Mouse (Mus musculus): Measurements from ENCODE around the gene Add3. TPM values are rescaled to one million over a fixed set of nuclear protein-coding genes. Genes with fewer than 3 reads are reported as not detected.
A peak's percentile ranks its signal among the peaks of the same experiment; 100 is the strongest.

The Add3 gene
- polyA plus RNA-seq, 1 experiment from 2014 or later = 85.6 TPM

DNA sequence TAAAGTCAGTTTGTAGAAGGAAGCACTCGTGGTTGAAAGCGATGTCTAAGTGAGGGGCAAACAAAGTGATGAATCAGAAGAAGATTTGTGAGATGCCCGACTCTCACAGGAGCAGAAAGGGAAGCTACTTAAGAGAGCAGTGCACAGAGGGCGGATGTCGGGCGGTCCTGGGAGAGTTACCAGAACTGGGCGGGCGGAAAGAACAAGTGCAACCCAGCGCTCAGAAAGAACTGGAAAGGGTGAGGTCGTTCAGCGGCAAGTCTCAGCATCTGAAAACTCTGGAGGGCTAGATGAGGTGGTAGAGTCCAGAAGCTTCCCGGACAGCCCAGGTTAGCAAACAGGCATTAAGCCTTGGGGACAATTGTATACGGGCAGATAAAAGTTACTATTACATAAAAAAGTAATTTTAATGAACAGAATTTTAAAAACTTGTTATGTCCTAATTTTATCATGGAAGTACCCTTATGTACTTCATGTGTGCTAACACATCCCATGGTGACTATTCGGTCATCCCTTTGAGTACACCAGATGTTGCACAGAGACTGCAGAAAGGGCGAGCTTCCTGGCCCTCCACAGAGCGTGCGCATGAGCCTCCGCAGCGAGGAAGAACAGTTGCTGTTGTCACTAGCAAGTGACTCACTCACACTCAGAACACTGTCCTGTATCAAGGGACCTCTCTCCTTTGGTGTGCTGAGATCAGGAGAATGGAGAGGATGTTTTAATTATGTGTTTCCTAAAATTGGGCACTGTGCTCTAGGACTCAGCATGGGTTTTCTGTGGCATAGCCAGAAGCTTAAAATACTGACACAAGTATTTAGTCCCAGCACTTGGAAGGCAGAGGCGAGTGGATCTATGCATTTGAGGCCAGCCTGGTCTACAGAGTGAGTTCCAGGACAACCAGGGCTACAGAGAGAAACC lies 38.6 kb downstream of the Add3 start:
- Histone ChIP-seq H3K4me3 (replicated peaks) (no peak overlapping the region), H3K27me3 (no peaks in the 10 kb centered on the region), H3K9ac (no peak overlapping the region), H3K36me3 (no peaks in the 10 kb centered on the region), H3K9me3 (replicated peaks) (no peaks in the 10 kb centered on the region), H3K4me2 (no peak overlapping the region), H3K4me1 (peaks cover 43% of the 10 kb centered on the region), H3K27ac (no peak overlapping the region)
- 96% methylated on average over 20 of the region's 20 CpGs for WGBS
- ATAC-seq (replicated peaks; ENCODE audit: low FRiP score) = no peak

DNA sequence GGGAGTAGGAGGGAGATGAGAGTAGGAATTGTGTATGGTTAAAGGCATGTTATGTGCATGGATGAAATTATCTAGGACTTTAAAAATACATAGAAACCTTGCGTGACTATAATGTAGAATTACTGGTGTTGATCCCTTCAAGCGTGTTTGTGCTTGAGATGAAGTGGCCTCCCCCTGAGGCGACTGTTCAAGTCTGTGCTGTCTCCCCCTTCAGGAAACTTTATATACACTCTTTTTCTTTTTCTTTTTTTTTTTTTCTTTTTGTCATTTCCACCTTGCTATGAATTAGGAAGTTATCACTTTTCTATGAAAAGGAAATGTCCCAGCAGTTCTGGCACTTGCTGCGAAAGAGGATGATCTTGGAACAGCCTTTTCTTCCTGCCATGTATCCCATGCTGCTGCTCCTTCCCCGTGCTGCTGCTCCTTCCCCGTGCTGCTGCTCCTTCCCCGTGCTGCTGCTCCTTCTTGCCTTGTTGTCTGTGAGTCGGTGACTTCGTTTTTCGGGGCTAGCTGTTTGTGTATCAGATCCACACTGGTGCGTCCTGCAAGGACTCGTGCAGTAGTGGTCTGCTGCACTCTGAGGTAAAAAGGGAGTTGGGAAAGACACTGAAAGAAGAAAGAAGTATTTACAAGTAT lies 40.0 kb downstream of the Add3 start:
- Histone ChIP-seq H3K4me2 (no peak overlapping the region), H3K27ac (peak overlapping the region; percentile 86), H3K27me3 (no peaks in the 10 kb centered on the region), H3K9ac (no peak overlapping the region), H3K4me3 (replicated peaks) (no peak overlapping the region), H3K9me3 (replicated peaks) (no peaks in the 10 kb centered on the region), H3K36me3 (no peaks in the 10 kb centered on the region), H3K4me1 (peaks cover 52% of the 10 kb centered on the region)
- 74% methylated on average over 12 of the region's 12 CpGs for WGBS
- no peak for ATAC-seq (replicated peaks; ENCODE audit: low FRiP score)

DNA sequence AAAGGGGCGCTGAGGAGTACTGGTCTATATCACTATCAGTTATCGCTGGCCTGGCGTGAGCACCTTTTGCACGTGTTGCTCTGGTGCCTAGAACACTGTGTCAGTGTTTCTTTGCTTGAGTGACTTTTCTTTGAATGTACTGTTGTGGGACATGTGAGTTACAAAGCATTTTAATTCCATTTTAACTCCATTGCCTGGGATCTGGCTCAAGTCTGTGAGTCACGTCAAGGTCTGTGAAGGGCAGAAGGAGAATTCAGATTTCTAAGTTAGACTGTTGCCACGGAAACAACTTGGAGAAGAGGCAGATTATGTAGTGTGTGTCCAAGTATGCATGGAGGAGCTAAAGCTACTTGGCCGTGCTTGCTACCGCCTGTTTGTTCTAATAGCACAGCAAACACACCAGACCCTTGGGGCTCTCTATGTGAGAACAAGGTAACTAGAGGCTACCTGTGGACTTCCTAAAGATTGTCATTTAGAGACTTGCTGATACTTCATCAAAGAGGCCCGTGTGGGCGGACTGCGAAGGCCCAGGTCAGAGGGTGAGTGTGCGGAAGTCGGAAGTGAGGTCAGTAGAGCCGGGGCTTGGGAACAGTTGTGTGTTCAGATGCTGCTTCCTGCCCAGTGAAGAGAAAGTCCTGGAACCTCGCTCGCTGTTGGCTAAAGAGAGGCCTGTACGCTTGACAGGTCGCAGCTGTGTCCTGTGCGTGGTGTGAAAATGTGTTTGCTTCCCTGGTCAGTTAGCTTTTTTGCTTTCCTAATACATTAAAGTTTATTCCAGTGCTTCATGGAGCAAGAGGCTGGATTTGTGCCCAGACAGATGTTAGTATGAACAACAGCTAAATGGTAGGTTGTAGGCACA lies 41.0 kb downstream of the Add3 start:
- Histone ChIP-seq H3K27me3 (no peaks in the 10 kb centered on the region), H3K4me2 (no peak overlapping the region), H3K9ac (no peak overlapping the region), H3K4me1 (peaks cover 54% of the 10 kb centered on the region), H3K9me3 (replicated peaks) (no peaks in the 10 kb centered on the region), H3K36me3 (no peaks in the 10 kb centered on the region), H3K4me3 (replicated peaks) (no peak overlapping the region), H3K27ac (peak overlapping the region; percentile 86)
- WGBS = 45% methylated on average over 19 of the region's 19 CpGs
- peak; percentile 69 for ATAC-seq (replicated peaks; ENCODE audit: low FRiP score)

DNA sequence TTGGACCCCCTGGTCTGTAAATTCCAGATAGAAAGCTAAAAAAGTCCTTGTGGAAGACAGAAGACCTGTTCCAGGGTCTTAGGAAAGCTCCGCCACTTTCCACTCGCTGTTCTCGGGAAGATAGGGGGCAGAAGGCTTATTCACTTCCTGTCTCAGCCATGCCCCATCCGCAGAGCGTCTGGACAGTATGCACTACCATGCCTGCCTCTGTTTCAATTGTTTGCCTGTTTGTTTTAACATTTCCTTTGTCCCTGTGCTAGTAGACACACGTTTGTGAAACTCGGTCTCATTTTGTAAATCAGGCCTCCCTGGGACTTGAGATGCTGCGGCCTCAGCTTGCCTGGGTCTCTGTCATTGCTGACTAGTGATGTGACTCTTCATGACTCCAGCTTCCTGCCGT lies 43.4 kb downstream of the Add3 start:
- no peak overlapping the region for H3K9ac ChIP-seq
- WGBS = 59% methylated on average over 9 of the region's 9 CpGs
- H3K4me1 ChIP-seq = peaks cover 61% of the 10 kb centered on the region

DNA sequence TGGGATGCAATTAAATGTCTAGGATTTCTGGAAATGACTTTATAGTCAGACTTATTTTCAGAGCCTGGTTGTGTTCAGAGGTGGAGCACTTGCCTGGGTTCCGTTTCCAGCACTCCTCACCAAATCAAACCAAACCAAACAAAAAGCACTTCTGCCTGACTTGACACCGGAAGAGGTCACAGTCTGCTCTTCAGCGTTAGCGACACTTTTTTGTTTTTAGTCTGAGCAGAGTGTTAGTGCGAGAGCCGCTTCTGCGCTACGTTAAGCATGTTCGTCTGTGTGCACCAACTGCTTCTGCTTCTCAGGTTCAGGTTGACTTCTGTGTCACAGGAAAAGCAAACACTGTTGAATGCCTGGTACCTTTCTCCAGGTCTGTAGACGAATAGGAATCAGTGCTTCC lies 44.0 kb downstream of the Add3 start:
- WGBS = 17% methylated on average over 10 of the region's 10 CpGs
- Histone ChIP-seq H3K9me3 (replicated peaks) (no peaks in the 10 kb centered on the region), H3K4me2 (peak overlapping the region; percentile 38), H3K4me1 (peaks cover 61% of the 10 kb centered on the region), H3K27me3 (no peaks in the 10 kb centered on the region), H3K36me3 (no peaks in the 10 kb centered on the region), H3K27ac (peak overlapping the region; percentile 57), H3K4me3 (replicated peaks) (no peak overlapping the region), H3K9ac (no peak overlapping the region)
- ATAC-seq (replicated peaks; ENCODE audit: low FRiP score) = no peak

More for the DNA sequence above, 43.4 kb downstream of the Add3 start:
- H3K36me3 ChIP-seq = no peaks in the 10 kb centered on the region
- ATAC-seq (replicated peaks; ENCODE audit: low FRiP score) = no peak
- H3K27ac ChIP-seq = peak overlapping the region; percentile 57; the same call in 1 of the 2 replicates
- no peak overlapping the region for H3K4me3 ChIP-seq (replicated peaks)
- H3K4me2 ChIP-seq = no peak overlapping the region
- H3K27me3 ChIP-seq = no peaks in the 10 kb centered on the region
- no peaks in the 10 kb centered on the region for H3K9me3 ChIP-seq (replicated peaks)

DNA sequence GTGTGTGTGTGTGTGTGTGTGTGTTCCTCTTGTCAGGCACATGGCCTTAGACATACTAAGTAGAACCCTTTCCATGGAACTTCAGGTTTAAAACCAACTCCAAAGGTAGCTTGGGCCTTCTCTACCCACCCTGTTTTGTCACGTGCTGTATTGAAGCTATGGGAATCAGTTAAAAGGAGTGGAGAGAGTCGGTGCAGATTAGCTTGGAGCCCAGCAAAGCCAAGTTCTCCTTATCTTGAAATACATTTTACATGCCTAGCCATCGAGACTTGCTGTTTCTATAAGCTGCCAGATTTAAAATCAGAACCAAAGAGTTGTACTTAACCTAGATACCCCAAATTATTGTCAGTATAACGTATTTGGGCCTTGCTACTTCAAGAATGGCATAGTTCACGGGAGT lies 44.7 kb downstream of the Add3 start:
- H3K4me2 ChIP-seq = no peak overlapping the region
- H3K9me3 ChIP-seq (replicated peaks) = no peaks in the 10 kb centered on the region
- ATAC-seq (replicated peaks; ENCODE audit: low FRiP score) = no peak
- H3K27me3 ChIP-seq = no peaks in the 10 kb centered on the region
- peak overlapping the region; percentile 57; the same call in 1 of the 2 replicates for H3K27ac ChIP-seq
- H3K36me3 ChIP-seq = no peaks in the 10 kb centered on the region
- H3K4me1 ChIP-seq = peaks cover 61% of the 10 kb centered on the region
- no peak overlapping the region for H3K9ac ChIP-seq
- no peak overlapping the region for H3K4me3 ChIP-seq (replicated peaks)
- 70% methylated on average over 5 of the region's 5 CpGs for WGBS

DNA sequence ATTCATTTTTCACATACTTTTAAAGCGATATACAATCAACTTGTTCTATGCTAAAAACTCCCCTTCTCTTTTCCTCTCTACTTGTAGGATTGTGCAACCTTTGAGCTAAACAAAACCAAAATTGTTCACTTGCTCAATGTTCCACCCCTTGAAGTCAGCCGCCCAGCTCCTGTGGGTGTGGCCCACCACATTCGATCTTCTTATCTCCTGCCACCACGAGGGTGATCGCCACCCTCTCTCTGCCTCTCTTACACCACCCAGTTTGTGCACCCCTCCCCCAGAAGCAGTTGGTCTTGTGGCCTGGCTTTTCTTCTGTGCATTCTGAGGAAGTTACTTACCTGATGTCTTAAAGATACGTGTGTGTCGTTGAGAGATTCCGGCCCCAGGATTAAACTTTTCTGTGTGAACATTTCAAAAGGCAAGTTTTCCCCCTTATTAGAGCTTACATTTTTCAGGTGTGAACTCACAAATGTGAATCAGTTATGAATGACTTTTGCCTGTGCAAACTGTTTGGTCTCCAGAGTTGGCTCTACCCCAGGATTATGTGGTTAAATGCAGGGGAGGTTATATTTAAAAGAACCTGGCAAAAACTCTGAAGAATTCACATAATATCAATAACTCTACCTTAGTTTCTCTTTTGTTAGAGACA lies 45.4 kb downstream of the Add3 start:
- H3K4me2 ChIP-seq = no peak overlapping the region
- ATAC-seq (replicated peaks; ENCODE audit: low FRiP score) = peak; percentile 72
- no peaks in the 10 kb centered on the region for H3K27me3 ChIP-seq
- no peak overlapping the region for H3K9ac ChIP-seq
- H3K27ac ChIP-seq = no peak overlapping the region
- H3K4me1 ChIP-seq = peaks cover 58% of the 10 kb centered on the region
- H3K4me3 ChIP-seq (replicated peaks) = no peak overlapping the region
- no peaks in the 10 kb centered on the region for H3K36me3 ChIP-seq
- H3K9me3 ChIP-seq (replicated peaks) = no peaks in the 10 kb centered on the region
- WGBS = 57% methylated on average over 8 of the region's 8 CpGs

DNA sequence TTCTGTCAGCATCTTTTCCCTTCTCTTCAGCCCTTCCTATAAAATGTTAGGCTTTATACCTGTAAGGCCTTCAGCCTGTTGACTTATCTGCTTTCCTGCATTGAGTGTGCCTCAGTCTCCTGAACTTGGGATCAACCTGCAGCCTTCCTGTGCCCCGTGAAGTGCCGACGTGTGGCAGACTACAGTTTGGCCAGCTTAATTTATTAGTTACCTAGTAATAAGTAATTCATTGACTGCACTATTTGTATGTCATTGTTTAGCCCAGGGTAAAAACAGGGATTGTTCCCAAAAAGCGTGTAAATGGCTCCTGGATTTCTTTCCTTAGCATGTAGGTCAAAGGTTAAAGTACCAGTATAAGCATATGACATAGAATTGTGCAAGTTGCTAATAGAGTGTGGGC lies 46.2 kb downstream of the Add3 start:
- Histone ChIP-seq H3K9ac (no peak overlapping the region), H3K4me2 (no peak overlapping the region), H3K9me3 (replicated peaks) (no peaks in the 10 kb centered on the region), H3K27me3 (no peaks in the 10 kb centered on the region), H3K36me3 (no peaks in the 10 kb centered on the region), H3K27ac (no peak overlapping the region), H3K4me1 (peaks cover 50% of the 10 kb centered on the region), H3K4me3 (replicated peaks) (no peak overlapping the region)
- ATAC-seq (replicated peaks; ENCODE audit: low FRiP score) = peak; percentile 23; the same call in 1 of the 2 replicates
- 42% methylated on average over 4 of the region's 4 CpGs for WGBS

DNA sequence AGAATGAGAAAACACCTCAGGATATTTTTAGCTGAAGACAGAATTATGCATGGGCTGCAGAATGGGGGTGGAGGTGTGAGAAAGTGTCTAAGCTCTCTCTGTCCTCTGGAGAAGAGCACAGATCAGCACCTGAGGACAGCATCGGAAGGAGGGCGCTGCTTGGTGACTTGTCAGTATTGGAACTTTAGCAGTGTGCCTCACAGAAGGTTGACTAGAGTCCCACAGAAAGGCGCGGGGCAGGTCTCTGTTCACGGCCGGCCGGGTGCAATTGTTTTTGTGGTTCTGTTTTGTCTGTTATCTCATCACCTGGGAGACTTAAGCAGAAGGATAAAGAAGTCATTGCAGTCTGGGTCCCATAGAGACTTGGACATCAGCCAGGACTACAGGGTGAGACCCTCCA lies 47.3 kb downstream of the Add3 start:
- no peak overlapping the region for H3K4me2 ChIP-seq
- WGBS = 81% methylated on average over 7 of the region's 7 CpGs
- H3K9me3 ChIP-seq (replicated peaks) = no peaks in the 10 kb centered on the region
- H3K27me3 ChIP-seq = no peaks in the 10 kb centered on the region
- peaks cover 40% of the 10 kb centered on the region for H3K4me1 ChIP-seq
- H3K27ac ChIP-seq = no peak overlapping the region
- no peak overlapping the region for H3K9ac ChIP-seq
- ATAC-seq (replicated peaks; ENCODE audit: low FRiP score) = no peak
- no peaks in the 10 kb centered on the region for H3K36me3 ChIP-seq
- no peak overlapping the region for H3K4me3 ChIP-seq (replicated peaks)

DNA sequence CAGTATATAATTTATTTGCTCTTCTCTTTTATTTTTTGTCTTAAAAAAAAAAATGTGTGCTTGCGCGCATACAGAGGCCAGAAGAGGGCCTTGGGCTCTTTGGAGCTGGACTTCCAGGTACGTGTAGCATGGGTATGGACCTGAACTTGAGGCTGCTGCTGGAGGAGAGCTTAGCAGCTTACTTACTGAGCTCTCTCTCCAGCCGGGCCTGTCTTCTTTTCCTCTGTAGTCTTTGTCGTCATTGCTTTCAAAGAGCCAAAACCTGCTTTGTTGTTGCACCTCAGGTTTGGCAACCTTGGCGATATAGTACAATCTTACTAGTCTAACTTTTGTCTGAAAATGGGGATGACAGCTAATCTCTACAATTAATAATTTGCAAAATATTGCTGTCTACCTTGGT lies 47.9 kb downstream of the Add3 start:
- Histone ChIP-seq H3K27ac (no peak overlapping the region), H3K36me3 (no peaks in the 10 kb centered on the region), H3K4me2 (no peak overlapping the region), H3K9me3 (replicated peaks) (no peaks in the 10 kb centered on the region), H3K4me1 (peaks cover 35% of the 10 kb centered on the region), H3K9ac (no peak overlapping the region), H3K27me3 (no peaks in the 10 kb centered on the region), H3K4me3 (replicated peaks) (no peak overlapping the region)
- 89% methylated on average over 6 of the region's 6 CpGs for WGBS
- ATAC-seq (replicated peaks; ENCODE audit: low FRiP score) = no peak

DNA sequence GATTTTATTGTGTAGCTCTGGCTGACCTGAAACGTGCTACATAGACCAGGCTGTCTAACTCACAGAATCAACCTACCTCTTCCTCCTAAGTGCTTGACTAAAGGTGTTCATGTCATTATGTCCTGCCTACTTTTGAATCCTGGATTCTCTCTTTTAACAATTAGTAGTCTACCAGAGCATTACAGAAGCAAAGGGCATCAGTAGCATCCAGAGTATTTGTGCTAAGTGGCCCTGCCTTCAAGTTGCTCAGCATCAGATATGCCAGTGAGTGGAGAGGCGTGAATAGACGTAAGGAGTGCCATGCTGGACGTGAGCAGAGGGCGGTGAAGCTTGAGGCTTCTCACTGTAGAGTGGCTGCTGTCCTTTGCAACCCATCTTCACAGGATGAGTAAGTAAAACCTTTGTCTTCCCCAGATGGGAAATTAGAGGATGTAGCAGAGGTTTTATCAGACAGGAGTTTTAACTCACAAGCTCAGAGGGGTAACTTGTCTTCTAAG lies 48.5 kb downstream of the Add3 start:
- no peak overlapping the region for H3K9ac ChIP-seq
- H3K9me3 ChIP-seq (replicated peaks) = no peaks in the 10 kb centered on the region
- no peak for ATAC-seq (replicated peaks; ENCODE audit: low FRiP score)
- H3K4me3 ChIP-seq (replicated peaks) = no peak overlapping the region
- peaks cover 30% of the 10 kb centered on the region for H3K4me1 ChIP-seq
- H3K27ac ChIP-seq = no peak overlapping the region
- H3K4me2 ChIP-seq = no peak overlapping the region
- H3K27me3 ChIP-seq = no peaks in the 10 kb centered on the region
- H3K36me3 ChIP-seq = no peaks in the 10 kb centered on the region
- 81% methylated on average over 5 of the region's 5 CpGs for WGBS

All from kidney, embryonic 15.5 days (tissue).